Mouse (Mus musculus) right cerebral cortex, postnatal 4 days (tissue): ENCODE results near the gene Ywhah.
A peak's percentile ranks its signal among the peaks of the same experiment; 100 is the strongest.
"Not testable (repeated sequence)": the region's sequence is repeated elsewhere in the genome, so short reads cannot be mapped to it uniquely, and the experiment has no call there.

Experiments
- DNase-seq: peaks from one replicate; pipeline ENCODE4 v3.0.0-alpha.2; 2022

The Ywhah gene

GRCm38 (mm10) chr5:33011132-33012106, 7.2 kb upstream of the Ywhah start:
- no peak for DNase-seq

DNA sequence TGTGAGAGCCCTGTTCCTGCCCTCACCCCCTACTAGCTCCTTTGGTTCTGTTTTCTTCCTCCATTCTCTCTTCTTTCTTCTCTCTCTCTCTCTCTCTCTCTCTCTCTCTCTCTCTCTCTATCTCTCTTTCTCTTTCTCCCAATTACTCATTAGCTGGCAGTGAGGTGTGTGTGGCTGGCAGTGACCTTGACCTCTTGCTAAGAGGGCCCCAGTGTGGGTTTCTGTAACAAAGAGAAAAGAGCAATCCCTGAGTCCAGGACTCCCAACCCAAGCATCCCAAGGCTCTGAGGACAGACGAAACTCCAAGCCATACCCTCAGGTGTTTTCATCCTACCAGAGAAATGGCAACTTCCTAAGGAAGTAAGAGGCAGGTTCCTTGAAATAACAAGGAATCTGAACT, 4.5 kb upstream of the Ywhah start:
- no peak for DNase-seq

DNA sequence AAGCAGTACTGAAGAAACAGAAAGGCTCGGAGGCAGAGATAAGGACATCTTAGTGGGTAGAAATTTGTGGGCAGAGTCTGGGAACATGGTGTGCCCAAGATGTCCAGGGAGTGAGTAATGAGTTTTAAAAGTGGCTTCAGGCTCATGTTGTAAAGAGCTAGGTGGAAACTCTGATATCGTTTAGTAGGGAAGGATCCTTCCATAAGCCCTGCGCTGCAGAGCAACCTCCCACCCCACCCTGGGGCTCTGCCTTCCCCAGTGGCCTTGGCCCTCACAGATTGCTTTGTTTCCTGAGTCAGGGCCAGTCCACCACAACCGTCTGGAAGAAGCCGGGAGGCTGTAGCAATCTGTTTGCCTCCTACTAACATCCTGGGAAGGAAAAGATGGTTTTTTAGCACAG, 3.0 kb upstream of the Ywhah start:
- no peak for DNase-seq

- DNase-seq: no peak
These were observed 441 bp upstream of the Ywhah start for GRCm38 (mm10) chr5:33018189-33018560.

DNA sequence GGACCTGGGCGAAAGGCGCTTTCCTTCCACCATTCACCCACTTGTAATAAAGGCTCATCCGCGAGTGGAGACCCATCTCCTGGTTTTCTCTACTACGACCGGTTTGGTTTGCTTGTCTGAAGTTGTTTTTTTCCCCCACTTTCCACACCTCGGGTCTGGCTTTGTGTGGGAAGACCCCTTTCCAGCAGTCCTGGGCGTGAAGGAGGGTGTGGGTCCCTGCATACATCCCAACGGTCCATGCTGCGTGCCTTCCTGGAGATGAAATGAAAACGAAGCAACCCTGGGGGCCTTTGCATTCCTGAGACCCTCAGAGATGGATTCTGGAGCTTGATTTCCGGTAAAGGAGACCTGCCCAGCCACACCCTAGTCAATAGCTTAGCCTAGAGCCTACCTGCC, 808 bp downstream of the Ywhah start:
- DNase-seq: no peak

DNA sequence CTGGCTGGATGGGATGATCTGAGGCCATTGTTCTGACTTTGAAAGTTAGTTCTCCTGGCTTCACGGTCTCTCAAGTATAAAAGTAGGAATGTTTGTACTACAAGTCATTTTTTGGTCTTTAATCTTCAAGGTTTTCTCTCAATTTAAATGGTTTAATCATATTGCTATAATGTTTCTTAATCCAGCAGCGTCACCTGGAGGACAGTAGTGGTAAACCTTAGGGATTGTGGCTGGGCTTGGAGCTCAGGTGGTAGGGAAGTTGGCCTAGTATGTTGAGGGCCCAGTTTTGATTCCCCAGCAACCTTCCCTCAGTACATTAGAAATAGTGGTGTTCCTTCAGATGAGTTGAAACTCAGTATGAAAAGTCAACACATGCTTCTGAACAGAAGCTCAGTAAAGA, 3.0 kb downstream of the Ywhah start:
- DNase-seq: no peak

GRCm38 (mm10) chr5:33023337-33023736, 4.7 kb downstream of the Ywhah start:
- DNase-seq: no peak

GRCm38 (mm10) chr5:33024474-33024873, 5.9 kb downstream of the Ywhah start:
- DNase-seq: no peak

- no peak for DNase-seq
These were observed 10.0 kb downstream of the Ywhah start for GRCm38 (mm10) chr5:33028656-33029055.

- DNase-seq: no peak
These were observed 12.0 kb downstream of the Ywhah start for GRCm38 (mm10) chr5:33030425-33031175.

DNA sequence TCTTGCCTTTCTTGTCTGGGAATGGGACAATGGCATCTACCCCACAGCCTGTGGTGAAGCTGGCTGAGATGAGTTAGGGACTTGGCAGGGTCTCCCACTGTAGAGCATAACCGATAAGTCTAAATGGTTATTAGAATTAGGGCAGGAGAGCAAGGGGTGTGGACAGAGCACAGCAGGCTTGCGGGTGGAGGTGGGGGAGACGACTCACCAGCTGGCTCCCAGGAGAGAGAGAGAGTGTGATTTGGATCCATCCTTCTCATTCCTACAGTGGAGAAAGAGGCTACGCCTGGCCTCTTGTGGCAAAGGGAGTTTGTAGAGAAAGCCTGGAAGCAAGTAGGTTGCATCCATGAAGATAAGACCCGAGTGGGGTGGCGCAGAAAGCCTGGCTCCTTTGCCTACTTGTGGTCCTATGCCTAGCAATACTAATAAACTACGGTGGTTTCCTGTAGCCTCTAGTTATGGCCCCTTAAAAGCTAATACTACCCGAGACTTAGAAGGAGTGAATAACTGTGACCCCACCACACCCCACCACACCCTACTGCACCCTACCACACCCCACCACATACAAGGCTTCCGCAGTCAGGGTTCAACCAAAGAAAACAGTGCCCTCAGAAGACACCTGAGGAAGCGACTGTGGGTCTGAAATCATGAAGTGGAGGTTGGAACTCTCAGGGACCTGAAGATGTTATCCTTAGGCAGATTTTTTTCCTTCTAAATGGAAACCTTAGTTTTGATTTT, 13.6 kb downstream of the Ywhah start:
- DNase-seq: no peak

DNA sequence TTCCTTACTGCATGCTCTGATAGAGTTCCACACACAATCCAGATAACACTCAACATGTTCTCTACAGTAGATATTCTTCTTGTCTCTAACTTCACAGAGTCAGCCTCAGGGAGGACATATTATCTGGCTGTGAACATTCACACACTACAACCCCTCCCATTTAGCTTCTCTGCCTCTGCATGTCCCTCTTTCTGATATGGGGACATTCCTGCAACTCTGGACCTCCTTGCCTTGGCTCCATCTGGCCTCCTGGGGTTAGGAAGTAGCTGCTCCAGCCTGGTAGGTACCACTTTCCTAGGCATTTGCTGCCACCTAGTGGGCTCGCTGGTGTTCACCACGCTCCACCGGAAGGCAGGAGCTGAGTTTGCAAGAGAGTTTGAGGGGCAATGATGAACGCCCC, 14.5 kb downstream of the Ywhah start:
- peak; percentile 89 for DNase-seq

DNA sequence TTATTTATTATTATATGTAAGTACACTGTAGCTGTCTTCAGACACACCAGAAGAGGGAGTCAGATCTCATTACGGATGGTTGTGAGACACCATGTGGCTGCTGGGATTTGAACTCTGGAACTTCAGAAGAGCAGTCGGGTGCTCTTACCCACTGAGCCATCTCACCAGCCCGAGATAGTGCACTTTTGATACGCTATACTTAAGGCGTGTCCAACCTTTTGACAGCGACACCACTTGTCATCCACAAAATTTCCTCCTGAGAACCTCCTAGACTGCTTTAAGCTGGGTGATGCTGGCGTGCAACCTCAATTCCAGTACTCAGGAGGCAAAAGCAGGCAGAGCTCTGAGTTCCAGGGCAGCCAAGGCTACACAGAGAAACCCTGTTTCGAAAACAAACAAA, 15.0 kb downstream of the Ywhah start:
- not testable (repeated sequence) for DNase-seq

DNA sequence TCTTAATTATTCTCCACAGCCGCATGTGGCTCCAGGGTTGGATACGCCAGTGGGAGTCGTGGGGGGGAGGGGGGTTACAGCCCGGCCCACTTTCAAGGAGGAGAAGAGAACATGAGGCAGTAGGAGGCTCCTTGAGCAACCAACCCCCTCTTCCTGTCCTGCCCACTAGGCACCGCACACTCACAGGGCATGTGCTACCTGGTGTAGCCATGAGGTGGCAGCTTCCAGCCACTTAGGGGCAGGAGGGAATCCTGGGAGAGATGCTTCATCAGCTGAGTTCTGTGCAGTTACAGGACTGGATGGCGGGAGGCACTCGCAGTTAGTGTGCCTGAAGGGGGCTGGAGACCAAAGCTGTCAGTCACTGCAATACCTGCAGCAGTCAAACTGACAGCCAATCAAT, 15.5 kb downstream of the Ywhah start:
- DNase-seq: no peak

DNA sequence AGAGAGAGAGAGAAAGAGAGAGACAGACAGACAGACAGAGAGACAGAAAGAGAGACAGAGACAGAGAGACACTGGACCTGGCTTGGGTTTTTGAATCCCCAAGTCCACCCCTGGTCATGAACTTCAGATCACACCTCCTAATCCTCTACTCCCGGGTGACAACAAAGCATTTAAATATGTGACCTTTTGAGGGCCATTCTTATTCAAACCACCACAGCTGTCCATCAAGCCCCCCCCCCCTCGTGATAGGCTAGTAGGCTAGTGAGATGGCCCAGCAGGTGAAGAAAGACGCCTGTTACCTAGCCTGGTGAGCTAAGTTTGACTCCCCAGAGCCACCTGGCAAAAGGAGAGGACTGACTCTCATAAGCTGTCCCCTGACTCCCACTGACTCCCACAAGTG, 16.3 kb downstream of the Ywhah start:
- no peak for DNase-seq

- no peak for DNase-seq
These were observed 20.3 kb downstream of the Ywhah start for GRCm38 (mm10) chr5:33038656-33039509.

DNA sequence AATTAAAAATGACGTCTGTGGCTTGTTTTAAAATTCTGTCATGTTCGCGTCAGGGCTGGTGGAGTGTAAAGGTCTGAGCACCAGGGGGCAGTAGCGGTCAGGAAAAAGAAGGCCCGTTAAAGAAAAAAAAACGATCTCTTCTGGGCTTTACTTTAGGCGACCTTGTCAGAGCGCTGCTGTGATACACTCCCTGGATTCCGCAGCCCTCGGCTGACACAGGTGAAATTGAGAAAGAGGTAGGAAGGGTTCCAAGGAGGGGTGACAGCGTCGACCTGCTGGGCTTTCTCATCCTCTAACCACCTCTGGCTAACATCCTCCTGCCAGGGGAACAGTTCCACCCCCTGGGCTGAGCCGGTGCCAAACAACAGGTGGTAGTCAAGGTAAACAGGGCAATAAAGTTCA, 20.9 kb downstream of the Ywhah start:
- peak; percentile 92 for DNase-seq

- DNase-seq: not testable (repeated sequence)
These were observed 22.1 kb downstream of the Ywhah start for GRCm38 (mm10) chr5:33040735-33041134.

GRCm38 (mm10) chr5:33043397-33043796, 24.8 kb downstream of the Ywhah start:
- DNase-seq: no peak

DNA sequence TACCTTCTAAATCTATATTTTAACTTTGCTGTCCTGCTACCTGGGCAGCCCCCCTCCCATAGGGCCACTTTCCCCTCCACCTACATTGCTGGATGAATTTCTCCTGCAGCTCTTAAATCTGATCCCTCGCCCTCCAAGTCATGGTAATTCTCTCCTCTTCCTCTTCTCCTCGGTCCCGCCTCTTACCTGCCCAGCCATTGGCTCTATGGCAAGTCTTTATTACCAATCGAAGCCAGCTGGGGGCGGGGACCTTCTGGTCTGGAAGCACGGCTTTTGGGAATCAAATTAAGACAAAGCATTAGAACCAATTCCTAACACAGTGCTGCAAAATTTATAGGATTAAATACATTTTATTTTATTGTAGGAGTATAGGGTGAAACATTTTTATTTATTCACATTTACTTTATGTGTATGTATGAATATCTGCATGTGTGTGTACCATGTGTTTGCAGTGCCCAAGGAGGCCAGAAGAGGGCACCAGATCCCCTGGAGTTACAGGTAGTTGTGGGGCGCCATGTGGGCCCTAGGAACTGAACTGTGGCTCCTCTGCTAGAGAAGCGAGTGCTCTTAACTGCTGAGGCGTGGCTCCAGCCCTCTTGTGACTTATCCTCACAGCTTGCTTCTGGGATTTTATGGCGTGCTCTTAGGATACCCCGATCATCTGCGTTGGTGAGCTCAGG, 26.2 kb downstream of the Ywhah start:
- DNase-seq: no peak

DNA sequence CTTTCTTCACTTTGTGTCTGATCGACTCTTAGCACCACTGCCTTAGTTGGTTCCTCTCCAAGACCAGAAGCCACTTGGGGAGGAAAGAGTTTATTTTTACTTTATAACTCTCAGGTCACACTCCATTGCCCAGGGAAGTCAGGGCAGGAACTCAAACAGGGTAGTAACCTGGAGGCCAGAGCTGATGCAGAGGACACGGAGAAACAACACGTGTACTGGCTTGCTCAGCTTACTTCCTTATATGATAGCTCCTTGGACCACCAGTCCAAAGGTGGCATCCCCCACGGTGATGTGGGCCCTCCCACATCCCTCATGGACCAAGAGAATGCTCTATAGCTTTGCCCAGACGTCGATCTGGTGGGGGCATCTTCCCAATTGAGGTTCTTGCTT, 26.7 kb downstream of the Ywhah start:
- DNase-seq: no peak
